Mouse (Mus musculus) hematopoietic stem cell, adult 5-6 weeks (primary cell): ENCODE results near the gene Gstp2. TPM values are rescaled to one million over a fixed set of nuclear protein-coding genes. Genes with fewer than 3 reads are reported as not detected.
A peak's percentile ranks its signal among the peaks of the same experiment; 100 is the strongest.

Source experiments
- ATAC-seq, 2 experiments: fragments of 125-278 bp in 1 of 2; replicated peaks in 1 of 2; 2 replicates each; pipeline ENCODE4 v1.8.0; 2016 to 2017; ENCODE audit warnings: inconsistent platforms in 2 of 2, mild to moderate bottlenecking in 2 of 2, moderate number of reproducible peaks in 2 of 2, low read depth in 1 of 2, moderate TSS enrichment in 1 of 2; ENCODE audit not compliant: low FRiP score in 2 of 2, poor library complexity in 2 of 2, severe bottlenecking in 2 of 2, insufficient read depth in 1 of 2, low TSS enrichment in 1 of 2
- total RNA-seq: library from RNA; stranded (forward); fragments of 172-1452, 232-1000 nt; gene quantifications from 2 replicates; pipeline ENCODE4 v1.2.3, GENCODE M21; 2017

Gstp2 gene
- total RNA-seq, 1 experiment from 2014 or later: not detected

DNA sequence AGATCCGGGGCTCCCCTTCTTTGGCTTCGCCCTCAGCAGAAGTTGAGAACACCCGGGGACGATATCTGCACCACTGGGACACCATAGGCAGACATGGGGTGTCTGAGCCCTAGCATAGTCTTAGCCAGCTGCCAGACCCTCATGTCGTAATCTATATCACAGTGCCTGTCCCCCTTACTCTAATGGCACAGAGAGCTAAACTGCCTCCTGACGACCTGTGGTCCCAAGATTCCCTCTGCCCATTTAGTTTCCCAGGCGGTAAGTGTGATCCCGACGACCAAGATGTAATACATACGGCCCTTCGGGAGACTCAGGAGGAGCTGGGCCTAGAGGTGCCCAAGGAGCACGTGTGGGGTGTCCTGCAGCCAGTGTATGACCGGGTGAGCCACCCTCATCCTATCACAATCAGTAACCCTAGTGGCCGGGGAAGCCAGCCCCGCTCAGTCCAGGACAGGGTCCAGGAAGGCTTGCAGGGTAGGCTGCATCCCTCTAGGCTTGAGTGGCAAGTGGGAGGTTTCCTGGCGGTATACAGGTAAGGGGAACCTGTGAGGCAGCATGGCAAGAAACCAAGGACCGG is 44.8 kb downstream of the Gstp2 start:
- no peak for ATAC-seq

GRCm38 (mm10) chr19:4000119-4000900 is 45.5 kb downstream of the Gstp2 start, which contains the start of the genes Nudt8 and Gm49405:
Gene Nudt8 (plus strand): TSS chr19:4000580.
Gene Gm49405 (plus strand): TSS chr19:4000626.
- peak; percentile 85 to 91 for ATAC-seq

DNA sequence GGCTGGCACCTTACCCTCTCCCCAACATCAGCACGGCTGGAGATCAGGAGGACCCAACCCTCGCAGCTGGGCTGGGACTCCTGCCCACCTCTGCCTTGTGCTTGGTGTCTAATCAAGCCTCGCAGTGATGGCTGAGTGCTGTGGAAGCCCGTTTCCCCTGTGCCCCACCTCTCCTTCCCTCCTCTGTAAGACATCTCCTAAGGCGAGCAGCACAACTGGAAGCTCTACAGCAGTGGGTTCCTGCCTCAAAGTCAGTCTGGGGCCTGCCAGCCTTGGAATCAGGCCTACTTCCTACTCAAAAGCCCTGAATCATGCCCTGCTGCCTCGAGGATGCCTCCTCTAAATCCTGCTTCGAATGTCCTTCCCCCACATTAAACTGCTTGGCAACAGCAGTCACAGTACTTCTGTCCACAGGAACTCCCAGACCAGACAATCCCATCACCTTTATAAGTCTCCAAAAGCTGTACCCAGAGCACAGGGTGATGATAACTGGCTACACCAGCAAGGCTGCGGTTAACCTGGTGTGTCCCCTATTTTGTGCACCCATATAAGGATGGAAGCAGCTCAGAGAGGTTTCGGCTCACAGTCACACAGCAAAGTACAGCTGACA is 46.6 kb downstream of the Gstp2 start:
- ATAC-seq: no peak; a peak in 1 of 4 replicates

GRCm38 (mm10) chr19:3998335-3998734 is 47.5 kb downstream of the Gstp2 start:
- ATAC-seq: no peak

DNA sequence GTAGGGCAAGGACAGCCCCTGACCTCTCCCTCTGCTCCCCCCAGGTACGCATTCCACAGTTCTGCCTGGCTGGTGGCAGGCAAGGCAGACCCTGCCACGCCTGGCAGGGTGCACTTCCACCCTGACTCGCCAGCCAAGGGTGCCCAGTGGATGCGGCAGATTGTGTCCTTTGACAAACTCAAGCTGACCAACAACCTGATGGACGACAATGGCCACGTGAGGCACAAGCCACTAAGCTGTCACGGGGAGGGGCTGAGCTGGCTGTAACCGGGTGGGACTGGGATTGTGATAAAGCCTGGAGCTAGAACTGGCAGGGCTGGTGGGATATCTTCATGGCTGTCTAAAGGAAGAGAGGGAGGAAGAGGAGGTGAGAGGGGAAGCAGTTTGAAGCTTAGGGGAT is 48.6 kb downstream of the Gstp2 start:
- no peak for ATAC-seq

DNA sequence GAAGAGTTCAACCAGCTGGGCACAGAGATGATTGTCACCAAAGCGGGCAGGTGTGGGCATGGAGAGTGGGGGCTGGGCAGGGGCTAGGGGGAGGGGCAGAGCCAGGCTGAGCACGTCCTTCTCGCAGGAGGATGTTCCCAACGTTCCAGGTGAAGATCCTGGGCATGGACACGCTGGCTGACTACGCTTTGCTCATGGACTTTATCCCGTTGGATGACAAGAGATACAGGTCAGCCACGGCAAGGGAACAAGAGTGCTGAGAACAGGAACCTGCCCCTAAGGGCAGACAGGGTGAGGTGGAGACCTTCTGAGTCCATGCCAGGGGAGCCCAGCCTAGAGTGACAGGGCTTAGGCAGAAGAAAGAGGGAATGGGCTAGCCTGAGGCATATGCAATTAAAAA is 49.1 kb downstream of the Gstp2 start:
- ATAC-seq: no peak

GRCm38 (mm10) chr19:3996106-3996505 is 49.7 kb downstream of the Gstp2 start:
- no peak for ATAC-seq

GRCm38 (mm10) chr19:3995505-3995904 is 50.3 kb downstream of the Gstp2 start:
- no peak for ATAC-seq

GRCm38 (mm10) chr19:3994932-3995331 is 50.9 kb downstream of the Gstp2 start:
- ATAC-seq: no peak

DNA sequence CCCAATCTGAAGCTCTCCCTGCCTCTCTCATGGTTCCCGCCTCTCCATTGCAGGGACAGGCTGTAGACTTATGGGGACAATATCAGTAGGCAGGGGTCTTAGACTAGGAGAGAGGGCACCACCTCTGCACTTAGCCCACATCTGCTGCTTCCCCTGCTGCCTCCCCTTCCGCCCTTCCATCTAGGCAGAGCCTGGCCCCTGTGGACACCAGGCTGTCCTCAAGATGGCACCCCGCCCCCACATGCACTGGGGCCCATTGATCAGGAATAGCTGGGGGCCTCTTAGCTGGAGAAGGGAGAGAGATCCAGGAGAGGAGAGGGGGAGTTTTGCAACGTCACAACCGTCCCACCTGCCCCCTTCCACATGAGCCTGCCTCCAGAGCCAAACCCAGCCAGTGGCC is 53.4 kb downstream of the Gstp2 start, which contains the start of gene Tbx10:
Gene Tbx10 (plus strand): TSS at position 337 of the 400 bp plus-strand sequence.
- no peak for ATAC-seq

- ATAC-seq: no peak
These were observed 53.9 kb downstream of the Gstp2 start for GRCm38 (mm10) chr19:3991966-3992365.

DNA sequence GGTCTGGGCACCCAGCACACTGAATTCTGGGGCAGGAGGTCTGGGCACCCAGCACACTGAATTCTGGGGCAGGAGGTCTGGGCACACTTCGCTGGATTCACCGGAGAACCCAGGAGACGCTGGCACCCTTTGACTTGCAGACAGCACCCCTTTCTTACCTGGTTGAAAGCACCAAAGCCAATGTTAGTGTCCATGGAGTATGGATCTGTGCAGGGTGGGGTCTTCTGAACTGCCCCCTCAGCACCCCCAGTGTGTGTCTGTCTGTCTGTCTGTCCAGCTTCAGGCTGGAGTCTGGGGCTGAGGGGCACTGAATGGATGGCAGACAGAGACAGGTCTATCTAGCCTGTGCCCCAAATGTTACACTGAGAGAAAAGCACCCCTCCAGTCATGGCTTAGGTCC is 54.3 kb downstream of the Gstp2 start:
- ATAC-seq: no peak

DNA sequence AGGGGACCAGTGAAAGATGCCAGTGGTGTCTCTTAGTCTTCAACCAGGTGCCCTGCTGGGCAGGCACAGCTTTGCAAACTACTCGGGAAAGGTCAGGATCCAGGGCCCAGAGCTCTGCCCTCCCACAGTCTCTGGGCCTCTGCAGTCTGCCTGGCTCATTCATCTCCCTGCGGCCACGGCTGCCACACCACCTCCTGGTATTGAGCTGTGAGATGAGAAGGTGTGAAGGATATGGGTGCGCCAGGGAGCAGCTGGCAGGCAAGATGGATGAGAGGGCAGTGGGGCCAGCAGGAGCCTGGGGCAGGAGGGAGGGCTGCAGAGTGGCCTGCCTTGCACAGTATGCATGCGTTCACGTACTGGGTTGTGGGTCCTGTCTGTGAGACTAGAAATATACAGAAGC is 55.0 kb downstream of the Gstp2 start:
- no peak for ATAC-seq

Other genes with a start within 250 kb of the Gstp2 start
- gene Chka, start 194.2 kb downstream of the Gstp2 start, total RNA-seq: 54.7 and 61.2 TPM in 2 replicates
- 110 and 122 TPM in 2 replicates for gene Tcirg1, start 138.9 kb downstream of the Gstp2 start, total RNA-seq
- gene Ndufs8, start 133.2 kb downstream of the Gstp2 start, total RNA-seq: 35.3 and 55.4 TPM in 2 replicates
- 6.6 and 12.6 TPM in 2 replicates for gene Aldh3b1, start 116.2 kb downstream of the Gstp2 start, total RNA-seq
- gene Unc93b1, start 110.8 kb downstream of the Gstp2 start, total RNA-seq: 79.6 and 90.4 TPM in 2 replicates
- 0.31 TPM in 1 of 2 replicates, not detected in the other for gene Aldh3b3, start 87.4 kb downstream of the Gstp2 start, total RNA-seq
- 0.56 TPM in 1 of 2 replicates, not detected in the other for gene Aldh3b2, start 73.7 kb downstream of the Gstp2 start, total RNA-seq
- gene Acy3, start 59.5 kb downstream of the Gstp2 start, total RNA-seq: 6.8 and 8.4 TPM in 2 replicates
- not detected in 2 replicates for gene Tbx10, start 53.3 kb downstream of the Gstp2 start, total RNA-seq
- 4.5 and 13.5 TPM in 2 replicates for gene Nudt8, start 45.4 kb downstream of the Gstp2 start, total RNA-seq
- gene Gm49405, start 45.4 kb downstream of the Gstp2 start, total RNA-seq: 1.8 and 2.3 TPM in 2 replicates
- gene Doc2g, start 42.7 kb downstream of the Gstp2 start, total RNA-seq: 1.5 and 1.9 TPM in 2 replicates
- gene Ndufv1, start 33.2 kb downstream of the Gstp2 start, total RNA-seq: 142 and 166 TPM in 2 replicates
- gene Gstp1, start 8.0 kb downstream of the Gstp2 start, total RNA-seq: 62.7 and 72.5 TPM in 2 replicates
- 1.4 and 13.2 TPM in 2 replicates for gene Gstp3, start 13.5 kb upstream of the Gstp2 start, total RNA-seq
- gene Cabp2, start 35.6 kb upstream of the Gstp2 start, total RNA-seq: not detected in 2 replicates
- 13.3 and 18.8 TPM in 2 replicates for gene Cdk2ap2, start 51.2 kb upstream of the Gstp2 start, total RNA-seq
- 20.0 and 22.4 TPM in 2 replicates for gene Pitpnm1, start 54.0 kb upstream of the Gstp2 start, total RNA-seq
- 60.3 and 78.0 TPM in 2 replicates for gene Aip, start 79.8 kb upstream of the Gstp2 start, total RNA-seq
- gene Gpr152, start 93.8 kb upstream of the Gstp2 start, total RNA-seq: not detected in 2 replicates
- gene Cabp4, start 98.0 kb upstream of the Gstp2 start, total RNA-seq: not detected in 2 replicates
- gene Coro1b, start 102.6 kb upstream of the Gstp2 start, total RNA-seq: 66.9 and 109 TPM in 2 replicates
- 229 and 295 TPM in 2 replicates for gene Ptprcap, start 107.6 kb upstream of the Gstp2 start, total RNA-seq
- 16.2 and 18.8 TPM in 2 replicates for gene Rps6kb2, start 117.3 kb upstream of the Gstp2 start, total RNA-seq
- 11.2 and 16.2 TPM in 2 replicates for gene Carns1, start 129.5 kb upstream of the Gstp2 start, total RNA-seq
- gene Tbc1d10c, start 145.3 kb upstream of the Gstp2 start, total RNA-seq: 59.8 and 70.8 TPM in 2 replicates
- 384 and 392 TPM in 2 replicates for gene Ppp1ca, start 146.0 kb upstream of the Gstp2 start, total RNA-seq
- 16.4 and 17.3 TPM in 2 replicates for gene Rad9a, start 155.6 kb upstream of the Gstp2 start, total RNA-seq
- 12.8 and 17.3 TPM in 2 replicates for gene Clcf1, start 168.2 kb upstream of the Gstp2 start, total RNA-seq
- not detected in 2 replicates for gene AC109138.7, start 168.3 kb upstream of the Gstp2 start, total RNA-seq
- gene Pold4, start 185.9 kb upstream of the Gstp2 start, total RNA-seq: 61.0 and 88.8 TPM in 2 replicates
- gene Ssh3, start 223.2 kb upstream of the Gstp2 start, total RNA-seq: 23.2 and 32.7 TPM in 2 replicates
- gene Ankrd13d, start 237.1 kb upstream of the Gstp2 start, total RNA-seq: 6.0 and 6.6 TPM in 2 replicates